Mouse (Mus musculus) kidney, embryonic 16.5 days (tissue): ENCODE data around the gene Gm3095. TPM values are rescaled to one million over a fixed set of nuclear protein-coding genes. Genes with fewer than 3 reads are reported as not detected.
"Not testable (repeated sequence)": the region's sequence is repeated elsewhere in the genome, so short reads cannot be mapped to it uniquely, and the experiment has no call there.

Source experiments
- ATAC-seq: fragments of 200-750 bp; cut with Nextera tagmentation; 2 replicates; pipeline ENCODE4 v1.8.0; 2017; ENCODE audit warnings: moderate TSS enrichment; ENCODE audit not compliant: low FRiP score, low TSS enrichment
- H3K27ac ChIP-seq: fragments of 300-500 bp; sonication (generic); 2 replicates; pipeline ENCODE4 v1.5.1; 2014; ENCODE audit warnings: low read length
- H3K27me3 ChIP-seq: fragments of 300-500 bp; sonication (generic); 2 replicates; pipeline ENCODE4 v1.6.1; 2014; ENCODE audit warnings: low read length, control low read depth, mixed read lengths; ENCODE audit not compliant: insufficient read depth
- H3K36me3 ChIP-seq: fragments of 300-500 bp; sonication (generic); 2 replicates; pipeline ENCODE4 v1.6.1; 2014; ENCODE audit warnings: low read length, control low read depth, mixed read lengths; ENCODE audit not compliant: insufficient read depth
- H3K4me1 ChIP-seq: fragments of 300-500 bp; sonication (generic); 2 replicates; pipeline ENCODE4 v1.6.1; 2014; ENCODE audit warnings: low read length, control low read depth, mixed read lengths; ENCODE audit not compliant: insufficient read depth
- H3K4me2 ChIP-seq: fragments of 300-500 bp; sonication (generic); replicated peaks from 2 replicates; pipeline ENCODE4 v1.6.1; 2014; ENCODE audit warnings: low read depth, low read length
- H3K4me3 ChIP-seq: fragments of 300-500 bp; sonication (generic); 2 replicates; pipeline ENCODE4 v1.5.1; 2014; ENCODE audit warnings: mild to moderate bottlenecking, low read length
- H3K9ac ChIP-seq: fragments of 300-500 bp; sonication (generic); replicated peaks from 2 replicates; pipeline ENCODE4 v1.6.1; 2014; ENCODE audit warnings: low read length
- H3K9me3 ChIP-seq: fragments of 300-500 bp; sonication (generic); 2 replicates; pipeline ENCODE4 v1.6.1; 2016; ENCODE audit warnings: low read length, control low read depth
- WGBS: fragments of 180-500 bp; shearing (Covaris S2); extraction: QIAGEN DNeasy Blood & Tissue Kit; methylation state at CpG from one replicate; pipeline ENCODE4 v1.1.7; 2014; 5-methylcytosine and 5-hydroxymethylcytosine counted together
- polyA plus RNA-seq: library from polyadenylated mRNA; unstranded; fragments of >200 nt; fragmentation: Nextera tagmentation; extraction: Ambion mirVana; gene quantifications from 2 replicates; pipeline ENCODE4 v1.2.1, GENCODE M21; 2015

The Gm3095 gene
- polyA plus RNA-seq: 0.21 TPM in 1 of 2 replicates, not detected in the other

GRCm38 (mm10) chr14:3963247-3963646 lies at the start of gene Gm3095:
Gm3095 (plus strand) TSS chr14:3963547.
- not testable (repeated sequence) for H3K36me3 ChIP-seq, H3K27me3 ChIP-seq, ATAC-seq, H3K4me2 ChIP-seq, H3K27ac ChIP-seq, H3K9me3 ChIP-seq, H3K9ac ChIP-seq, H3K4me3 ChIP-seq, H3K4me1 ChIP-seq
- WGBS: no CpG with 5 or more reads among the region's 2 CpGs

GRCm38 (mm10) chr14:3931456-3931855 lies 31.9 kb upstream of the Gm3095 start, which contains the start of gene Gm3029:
Gm3029 (plus strand) TSS chr14:3931756.
- H3K36me3 ChIP-seq, ATAC-seq: not testable (repeated sequence)
- WGBS: no CpG with 5 or more reads among the region's 2 CpGs

GRCm38 (mm10) chr14:3998094-3998493 lies 34.7 kb downstream of the Gm3095 start, which contains the start of gene Gm3099:
Gm3099 (plus strand) TSS chr14:3998394.
- not testable (repeated sequence) for H3K27me3 ChIP-seq, H3K9ac ChIP-seq, H3K27ac ChIP-seq, H3K4me1 ChIP-seq, H3K9me3 ChIP-seq, H3K4me3 ChIP-seq, H3K36me3 ChIP-seq, H3K4me2 ChIP-seq, ATAC-seq
- 100% methylated on average over 1 of the region's 3 CpGs for WGBS

More at GRCm38 (mm10) chr14:3931456-3931855, 31.9 kb upstream of the Gm3095 start, which contains the start of gene Gm3029:
- not testable (repeated sequence) for H3K4me3 ChIP-seq, H3K9me3 ChIP-seq, H3K27ac ChIP-seq, H3K9ac ChIP-seq, H3K4me2 ChIP-seq, H3K4me1 ChIP-seq, H3K27me3 ChIP-seq

Other genes starting within 250 kb of the Gm3095 start
- gene Gm3002, start 153.5 kb upstream of the Gm3095 start, polyA plus RNA-seq: 0.07 TPM in 1 of 2 replicates, not detected in the other
- not detected in 2 replicates for gene Gm3033, start 117.3 kb upstream of the Gm3095 start, polyA plus RNA-seq
- 0.24 TPM in 1 of 2 replicates, not detected in the other for gene Gm2916, start 79.4 kb upstream of the Gm3095 start, polyA plus RNA-seq
- not detected in 2 replicates for gene Gm3029, start 31.8 kb upstream of the Gm3095 start, polyA plus RNA-seq
- gene Gm3099, start 34.8 kb downstream of the Gm3095 start, polyA plus RNA-seq: not detected in 2 replicates
- not detected in 2 replicates for gene Gm5796, start 60.4 kb downstream of the Gm3095 start, polyA plus RNA-seq
- not detected in 2 replicates for gene Gm3115, start 120.6 kb downstream of the Gm3095 start, polyA plus RNA-seq
- 0.21 TPM in 1 of 2 replicates, not detected in the other for gene Gm8108, start 147.0 kb downstream of the Gm3095 start, polyA plus RNA-seq
- not detected in 2 replicates for gene Gm3127, start 201.5 kb downstream of the Gm3095 start, polyA plus RNA-seq
- gene Gm2974, start 219.0 kb downstream of the Gm3095 start, polyA plus RNA-seq: 0.29 and 0.37 TPM in 2 replicates